Mouse (Mus musculus): Measurements from ENCODE around the gene Eif5a.

GRCm38 (mm10) chr11:69936714-69937347 is 15.1 kb upstream of the Eif5a start:
- TF ChIP-seq CTCF (IDR thresholded peaks at IDR 0.05; ENCODE audit: low read depth, low read length) = no peak
- no peak for TF ChIP-seq TAL1 (conservative IDR thresholded peaks at IDR 0.05; ENCODE audit: low read depth, low read length)
- no peak for TF ChIP-seq GATA1 (IDR thresholded peaks at IDR 0.05; ENCODE audit: borderline replicate concordance, low read length)
